Mouse (Mus musculus) brain, embryonic 14.5 days (tissue): ENCODE data around the gene Mapk9.

Experiments
- CTCF ChIP-seq: fragments of 200-500 bp; IDR thresholded peaks from 2 replicates; pipeline ENCODE4 v1.5.1; 2012; ENCODE audit warnings: inconsistent platforms, mild to moderate bottlenecking, moderate library complexity, borderline replicate concordance; ENCODE audit not compliant: insufficient read depth, insufficient read length; ENCODE audit errors: extremely low read depth
- POLR2A ChIP-seq: fragments of 200-500 bp; IDR thresholded peaks from 2 replicates; pipeline ENCODE4 v1.6.1; 2012; ENCODE audit warnings: mild to moderate bottlenecking, inconsistent platforms, borderline replicate concordance; ENCODE audit not compliant: poor library complexity, insufficient read depth, insufficient read length, severe bottlenecking; ENCODE audit errors: extremely low read depth

DNA sequence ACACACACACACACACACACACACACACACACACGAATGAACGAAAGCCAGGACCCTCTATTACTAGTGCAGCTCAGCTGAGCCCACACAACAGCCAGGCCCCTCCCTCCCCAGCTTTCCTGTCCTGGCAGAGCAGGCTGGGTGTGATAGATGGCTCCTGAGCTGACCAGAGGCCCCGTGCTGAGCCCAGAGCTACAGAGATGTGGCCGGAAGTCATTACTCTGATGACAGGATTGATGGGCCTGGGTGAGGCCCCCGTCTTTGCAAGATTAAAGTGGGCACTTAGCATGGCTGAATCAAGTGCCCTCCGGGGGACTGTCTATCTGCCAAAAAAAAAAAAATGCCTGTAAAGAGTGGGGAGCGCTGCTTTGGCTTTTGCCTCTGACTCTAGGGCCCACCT lies 85.3 kb downstream of the Mapk9 start:
- TF ChIP-seq CTCF (no peak), POLR2A (no peak)
